ENCODE assay signal across 9 mouse cellular contexts in genomic region chr5:44706997-44707698, GRCm38 (mm10).
DNase-seq lines count a peak whose midpoint lies in the region; ATAC-seq and TF ChIP-seq lines count a peak whose summit lies in the region.
"Had no signal": no experiment of that assay in that cellular context is flagged by ENCODE, and none has a peak within 500 bp of the region (broad histone marks: within the 10 kb centered on the region; RNA-seq: fewer than 3 reads in every experiment).

No protein-coding gene starts in this region.

- H3K4me2 ChIP-seq in liver, embryonic 16.5 days (ENCODE audit: low read depth, low read length), result no peak overlapping the region
- H3K4me2 ChIP-seq in hindbrain, embryonic 11.5 days (replicated peaks; ENCODE audit: low read depth, low read length), result no peak overlapping the region
- H3K4me2 ChIP-seq in liver, postnatal 0 days (ENCODE audit: low read depth, low read length), result no peak overlapping the region
- H3K4me2 ChIP-seq: embryonic facial prominence, embryonic 15.5 days had no signal

- no peaks in the 10 kb centered on the region for H3K27me3 ChIP-seq in liver, embryonic 16.5 days (ENCODE audit: control insufficient read depth, insufficient read depth, low read depth, low read length)
- no peaks in the 10 kb centered on the region for H3K27me3 ChIP-seq in hindbrain, embryonic 11.5 days (ENCODE audit: control insufficient read depth, insufficient read depth, low read length)
- no peaks in the 10 kb centered on the region for H3K27me3 ChIP-seq in liver, postnatal 0 days (ENCODE audit: insufficient read depth, low read length)
- H3K27me3 ChIP-seq: embryonic facial prominence, embryonic 15.5 days had no signal

- H3K4me3 ChIP-seq in liver, embryonic 16.5 days (ENCODE audit: low read depth, low read length), result no peak overlapping the region
- no peak overlapping the region for H3K4me3 ChIP-seq in hindbrain, embryonic 11.5 days (ENCODE audit: low read depth, low read length)
- H3K4me3 ChIP-seq in liver, postnatal 0 days (ENCODE audit: low read depth, low read length), result no peak overlapping the region
- H3K4me3 ChIP-seq: embryonic facial prominence, embryonic 15.5 days had no signal

- no peak for DNase-seq in liver
- no peak for DNase-seq in hindbrain, embryonic 11.5 days (ENCODE audit: low spot score)
- no peak for DNase-seq in liver, postnatal 0 days
- DNase-seq in spleen, adult 12 weeks (ENCODE audit: low spot score), result no peak
- no peak for DNase-seq in gastrocnemius, postnatal 10 days
- no peak for DNase-seq in cerebellum, adult 9-10 months
- DNase-seq in testis, postnatal 10 days (ENCODE audit: low spot score), result no peak

- H3K27ac ChIP-seq in liver, embryonic 16.5 days (ENCODE audit: low read length), result no peak overlapping the region
- no peak overlapping the region for H3K27ac ChIP-seq in hindbrain, embryonic 11.5 days (ENCODE audit: low read depth, low read length)
- no peak overlapping the region for H3K27ac ChIP-seq in liver, postnatal 0 days (ENCODE audit: low read depth)
- H3K27ac ChIP-seq: embryonic facial prominence, embryonic 15.5 days had no signal

- TF ChIP-seq EP300 in liver, postnatal 0 days (IDR thresholded peaks at IDR 0.05; ENCODE audit: low read depth), result no peak

- no peak overlapping the region for H3K9ac ChIP-seq in liver, embryonic 16.5 days (ENCODE audit: low read depth, low read length)
- H3K9ac ChIP-seq in hindbrain, embryonic 11.5 days (ENCODE audit: low read depth, low read length), result peak overlapping the region; percentile 17; the same call in 1 of the 2 replicates
- H3K9ac ChIP-seq in liver, postnatal 0 days (replicated peaks), result no peak overlapping the region
- H3K9ac ChIP-seq: embryonic facial prominence, embryonic 15.5 days had no signal

- H3K36me3 ChIP-seq in liver, embryonic 16.5 days (ENCODE audit: control insufficient read depth, insufficient read depth), result no peaks in the 10 kb centered on the region
- no peaks in the 10 kb centered on the region for H3K36me3 ChIP-seq in hindbrain, embryonic 11.5 days (ENCODE audit: control insufficient read depth, insufficient read depth, low read length)
- H3K36me3 ChIP-seq in liver, postnatal 0 days (replicated peaks; ENCODE audit: insufficient read depth, low read length), result no peaks in the 10 kb centered on the region
- H3K36me3 ChIP-seq: embryonic facial prominence, embryonic 15.5 days had no signal

- 0 out of 2 replicates have a peak, but pooled peaks have one; percentile 21 for ATAC-seq in liver, embryonic 16.5 days (ENCODE audit: low read depth)
- peak; percentile 60; the same call in 1 of the 2 replicates for ATAC-seq in hindbrain, embryonic 11.5 days (ENCODE audit: low FRiP score)
- no peak for ATAC-seq in liver, postnatal 0 days

- H3K4me1 ChIP-seq in liver, embryonic 16.5 days (ENCODE audit: control insufficient read depth, low read depth, low read length), result no peaks in the 10 kb centered on the region
- no peaks in the 10 kb centered on the region for H3K4me1 ChIP-seq in hindbrain, embryonic 11.5 days (replicated peaks; ENCODE audit: control insufficient read depth, insufficient read depth, low read length)
- peaks cover 6% of the 10 kb centered on the region for H3K4me1 ChIP-seq in liver, postnatal 0 days (ENCODE audit: insufficient read depth)

- 8% methylated on average over 6 of the region's 6 CpGs for WGBS in liver, embryonic 16.5 days (ENCODE audit: insufficient replicate concordance)
- 55% methylated on average over 6 of the region's 6 CpGs for WGBS in hindbrain, embryonic 11.5 days
- WGBS in liver, postnatal 0 days (ENCODE audit: insufficient replicate concordance), result 14% methylated on average over 6 of the region's 6 CpGs

- no peaks in the 10 kb centered on the region for H3K9me3 ChIP-seq in liver, embryonic 16.5 days (replicated peaks; ENCODE audit: control insufficient read depth, low read length)
- no peaks in the 10 kb centered on the region for H3K9me3 ChIP-seq in hindbrain, embryonic 11.5 days (ENCODE audit: control insufficient read depth, low read length)
- no peaks in the 10 kb centered on the region for H3K9me3 ChIP-seq in liver, postnatal 0 days (ENCODE audit: low read length)
- H3K9me3 ChIP-seq: embryonic facial prominence, embryonic 15.5 days had no signal

- peak; percentile 11; the same call in 1 of the 2 replicates for TF ChIP-seq CTCF in liver, postnatal 0 days (IDR thresholded peaks at IDR 0.05; ENCODE audit: low read depth)
